Mouse (Mus musculus): Measurements from ENCODE around the gene Tet3. TPM values are rescaled to one million over a fixed set of nuclear protein-coding genes. Genes with fewer than 3 reads are reported as not detected.

The Tet3 gene
- polyA plus RNA-seq, 1 experiment from 2014 or later, result 30.3 TPM

DNA sequence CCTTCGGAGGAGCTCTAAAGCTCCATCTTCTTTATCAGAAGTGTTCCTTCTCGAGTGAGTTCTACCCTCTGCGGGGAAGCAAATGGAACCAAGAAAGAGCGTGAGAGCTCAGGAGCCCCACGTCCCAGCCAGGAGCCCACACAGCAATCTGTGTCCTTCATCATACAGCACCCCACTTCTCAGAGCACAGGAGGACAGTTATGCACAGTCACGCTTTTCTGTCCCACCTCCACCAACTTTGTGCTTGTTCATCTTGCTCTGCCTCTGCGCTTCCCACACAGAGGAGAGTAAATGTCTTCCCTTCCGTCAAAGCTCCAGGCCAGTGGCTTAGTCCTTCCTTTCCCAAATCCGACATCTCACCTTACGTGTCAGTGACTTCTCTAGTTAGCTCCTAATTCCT is 40.2 kb upstream of the Tet3 start:
- WGBS (ENCODE audit: insufficient replicate concordance), result 91% methylated on average over 10 of the region's 10 CpGs
- no peak overlapping the region for H3K27ac ChIP-seq (ENCODE audit: low read depth, low read length)

DNA sequence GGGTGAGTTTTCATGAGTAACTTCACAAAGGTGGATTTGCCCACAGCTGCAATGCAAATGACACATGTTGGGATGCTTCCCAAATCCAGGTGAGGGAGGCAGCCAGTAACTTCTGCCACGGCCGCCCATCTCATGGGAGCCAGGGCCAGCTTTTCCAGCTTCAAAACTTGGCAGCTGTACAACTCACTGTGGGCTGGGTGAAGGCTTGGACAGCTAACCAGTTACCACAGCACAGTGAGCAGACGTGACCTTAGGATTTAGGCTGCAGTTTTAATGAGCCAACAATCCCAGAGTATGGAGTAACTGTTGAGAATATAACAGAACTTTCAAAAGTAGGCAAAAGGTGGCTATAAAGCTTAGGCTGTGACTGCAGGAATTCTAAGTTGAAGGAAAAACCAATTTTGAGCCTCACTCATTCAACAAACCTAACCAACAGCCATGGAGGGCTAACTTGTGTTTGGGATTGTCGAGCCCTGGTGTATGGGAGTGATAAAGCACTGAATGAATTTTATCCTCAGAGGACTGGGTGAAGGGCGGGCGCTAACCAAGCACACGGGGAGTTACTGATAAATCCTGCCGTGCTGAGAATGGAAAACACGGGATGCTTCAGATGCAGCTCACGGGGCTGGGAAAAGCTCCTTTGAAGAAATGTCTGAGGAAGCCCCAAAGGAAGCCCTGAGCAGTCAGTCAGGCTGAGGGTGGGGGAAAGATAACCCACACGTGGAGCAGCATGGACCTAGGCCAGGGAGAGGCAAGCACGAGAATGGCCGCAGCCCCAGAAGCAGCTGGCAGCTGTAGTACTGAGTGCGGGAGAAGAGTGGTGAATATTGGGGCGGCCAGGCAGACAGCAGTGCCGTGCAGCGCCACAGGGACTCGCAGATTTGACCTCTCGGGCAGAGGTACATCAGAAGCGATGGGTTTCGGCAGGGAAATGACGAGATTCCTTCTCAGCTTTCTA is 38.1 kb upstream of the Tet3 start:
- WGBS (ENCODE audit: insufficient replicate concordance), result 76% methylated on average over 22 of the region's 22 CpGs
- no peak for ATAC-seq (replicated peaks; ENCODE audit: insufficient number of reproducible peaks, low FRiP score, low TSS enrichment)
- Histone ChIP-seq H3K9ac (ENCODE audit: low read depth, low read length) (peak overlapping the region; percentile 50; the same call in 1 of the 2 replicates), H3K4me2 (no peak overlapping the region), H3K27me3 (ENCODE audit: control insufficient read depth, insufficient read depth, low read length) (no peaks in the 10 kb centered on the region), H3K36me3 (ENCODE audit: control insufficient read depth, insufficient read depth, low read length) (peaks cover 4% of the 10 kb centered on the region; the same call in 1 of the 2 replicates), H3K4me3 (ENCODE audit: low read depth, low read length) (no peak overlapping the region), H3K9me3 (replicated peaks; ENCODE audit: control insufficient read depth, low read length) (no peaks in the 10 kb centered on the region), H3K27ac (ENCODE audit: low read depth, low read length) (no peak overlapping the region), H3K4me1 (ENCODE audit: control insufficient read depth, insufficient read depth, low read length) (0 out of 2 replicates have a peak, but pooled peaks cover 7% of the 10 kb centered on the region)

More for the DNA sequence above, 40.2 kb upstream of the Tet3 start:
- Histone ChIP-seq H3K9ac (ENCODE audit: low read depth, low read length) (no peak overlapping the region), H3K4me2 (no peak overlapping the region), H3K9me3 (replicated peaks; ENCODE audit: control insufficient read depth, low read length) (no peaks in the 10 kb centered on the region), H3K36me3 (ENCODE audit: control insufficient read depth, insufficient read depth, low read length) (0 out of 2 replicates have a peak, but pooled peaks cover 2% of the 10 kb centered on the region), H3K27me3 (ENCODE audit: control insufficient read depth, insufficient read depth, low read length) (no peaks in the 10 kb centered on the region), H3K4me1 (ENCODE audit: control insufficient read depth, insufficient read depth, low read length) (0 out of 2 replicates have a peak, but pooled peaks cover 9% of the 10 kb centered on the region), H3K4me3 (ENCODE audit: low read depth, low read length) (no peak overlapping the region)
- no peak for ATAC-seq (replicated peaks; ENCODE audit: insufficient number of reproducible peaks, low FRiP score, low TSS enrichment)

DNA sequence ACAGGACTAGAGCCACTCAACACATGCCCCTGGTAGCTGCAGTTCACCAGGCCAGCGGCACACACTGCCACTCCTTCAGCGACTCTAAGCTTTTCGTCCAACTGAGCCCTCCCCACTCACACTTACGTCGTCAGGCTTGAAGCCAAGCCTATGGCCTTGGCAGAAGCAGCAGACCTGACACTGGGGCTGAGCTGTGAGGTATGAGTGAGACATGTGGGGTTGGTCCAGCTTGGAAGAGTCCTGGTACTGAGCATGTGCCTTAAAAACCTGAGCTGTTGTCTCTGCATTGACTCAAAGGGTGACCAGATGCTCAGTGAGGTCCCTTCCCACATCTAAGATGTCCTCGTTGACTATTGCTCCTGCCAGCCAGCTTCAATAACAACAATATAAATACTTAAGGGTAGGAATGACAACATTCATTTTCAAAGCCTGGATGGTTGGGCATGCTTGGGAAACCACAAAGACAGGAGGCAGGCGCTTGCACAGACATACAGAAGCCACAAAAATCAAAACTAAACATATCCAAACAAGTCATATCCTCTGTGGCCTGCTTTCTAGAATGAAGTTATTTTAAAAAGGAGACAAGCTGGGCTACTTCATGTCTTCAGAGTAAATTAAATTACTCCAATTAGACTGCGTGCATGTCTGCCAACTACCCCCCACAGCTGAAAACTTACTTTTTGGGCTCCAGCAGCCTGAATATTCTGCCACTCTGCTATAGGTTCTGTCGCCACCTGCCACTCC is 37.3 kb upstream of the Tet3 start:
- Histone ChIP-seq H3K4me1 (ENCODE audit: control insufficient read depth, insufficient read depth, low read length) (0 out of 2 replicates have a peak, but pooled peaks cover 4% of the 10 kb centered on the region), H3K36me3 (ENCODE audit: control insufficient read depth, insufficient read depth, low read length) (peaks cover 4% of the 10 kb centered on the region; the same call in 1 of the 2 replicates), H3K9me3 (replicated peaks; ENCODE audit: control insufficient read depth, low read length) (no peaks in the 10 kb centered on the region), H3K27me3 (ENCODE audit: control insufficient read depth, insufficient read depth, low read length) (no peaks in the 10 kb centered on the region), H3K9ac (ENCODE audit: low read depth, low read length) (no peak overlapping the region), H3K4me2 (no peak overlapping the region), H3K4me3 (ENCODE audit: low read depth, low read length) (no peak overlapping the region), H3K27ac (ENCODE audit: low read depth, low read length) (no peak overlapping the region)
- ATAC-seq (replicated peaks; ENCODE audit: insufficient number of reproducible peaks, low FRiP score, low TSS enrichment), result no peak
- WGBS (ENCODE audit: insufficient replicate concordance), result 87% methylated on average over 9 of the region's 9 CpGs

DNA sequence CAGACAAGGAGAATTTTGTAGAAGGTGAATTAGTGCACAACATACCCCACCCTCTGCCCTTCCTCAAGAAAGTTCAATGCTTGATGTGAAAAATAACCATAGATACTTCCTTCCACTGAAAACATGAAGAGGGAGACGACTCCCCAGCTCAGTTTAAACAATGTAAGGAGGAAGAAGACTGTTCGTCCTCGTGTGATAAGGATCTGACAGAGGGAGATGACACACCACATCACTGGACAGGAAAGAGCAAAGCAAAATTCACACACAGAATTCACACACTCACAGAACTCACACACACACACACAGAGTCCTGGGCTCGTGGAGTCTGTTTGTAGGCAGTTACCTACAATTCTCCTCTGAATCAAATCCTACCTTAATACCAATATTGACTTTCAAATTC is 31.7 kb upstream of the Tet3 start:
- WGBS (ENCODE audit: insufficient replicate concordance), result 59% methylated on average over 4 of the region's 4 CpGs
- H3K27me3 ChIP-seq (ENCODE audit: control insufficient read depth, insufficient read depth, low read length), result no peaks in the 10 kb centered on the region
- H3K9me3 ChIP-seq (replicated peaks; ENCODE audit: control insufficient read depth, low read length), result no peaks in the 10 kb centered on the region
- no peak for ATAC-seq (replicated peaks; ENCODE audit: insufficient number of reproducible peaks, low FRiP score, low TSS enrichment)
- H3K36me3 ChIP-seq (ENCODE audit: control insufficient read depth, insufficient read depth, low read length), result peaks cover 17% of the 10 kb centered on the region
- no peak overlapping the region for H3K9ac ChIP-seq (ENCODE audit: low read depth, low read length)
- no peaks in the 10 kb centered on the region for H3K4me1 ChIP-seq (ENCODE audit: control insufficient read depth, insufficient read depth, low read length)
- no peak overlapping the region for H3K4me2 ChIP-seq
- H3K27ac ChIP-seq (ENCODE audit: low read depth, low read length), result no peak overlapping the region
- H3K4me3 ChIP-seq (ENCODE audit: low read depth, low read length), result no peak overlapping the region

- H3K27me3 ChIP-seq (ENCODE audit: control insufficient read depth, insufficient read depth, low read length), result no peaks in the 10 kb centered on the region
- ATAC-seq (replicated peaks; ENCODE audit: insufficient number of reproducible peaks, low FRiP score, low TSS enrichment), result no peak
- WGBS (ENCODE audit: insufficient replicate concordance), result 91% methylated on average over 5 of the region's 5 CpGs
- no peak overlapping the region for H3K4me2 ChIP-seq
- no peaks in the 10 kb centered on the region for H3K9me3 ChIP-seq (replicated peaks; ENCODE audit: control insufficient read depth, low read length)
- no peak overlapping the region for H3K27ac ChIP-seq (ENCODE audit: low read depth, low read length)
- H3K4me3 ChIP-seq (ENCODE audit: low read depth, low read length), result no peak overlapping the region
- H3K9ac ChIP-seq (ENCODE audit: low read depth, low read length), result no peak overlapping the region
- peaks cover 23% of the 10 kb centered on the region for H3K36me3 ChIP-seq (ENCODE audit: control insufficient read depth, insufficient read depth, low read length)
- H3K4me1 ChIP-seq (ENCODE audit: control insufficient read depth, insufficient read depth, low read length), result no peaks in the 10 kb centered on the region
Observed at GRCm38 (mm10) chr6:83488200-83488599, 29.3 kb upstream of the Tet3 start.

DNA sequence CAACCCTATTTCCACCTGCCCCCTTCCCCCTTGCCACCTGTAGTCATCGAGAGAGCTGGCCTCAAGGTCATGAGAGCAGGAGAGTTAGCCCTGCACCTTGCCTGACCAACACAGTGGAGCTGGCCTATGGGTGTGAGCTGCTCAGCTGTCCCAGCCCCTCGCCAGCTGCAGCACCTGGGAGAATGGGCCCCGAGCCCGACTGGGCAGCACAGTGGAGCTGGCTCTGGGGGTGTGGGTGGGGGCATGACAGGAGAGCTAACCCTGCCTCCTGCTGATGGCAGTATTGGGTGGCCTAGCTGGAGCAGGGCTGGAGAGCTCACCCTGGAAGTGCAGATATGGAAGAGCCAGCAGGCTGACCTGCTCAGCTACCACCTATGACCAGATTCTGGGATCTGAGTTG is 28.4 kb upstream of the Tet3 start:
- Histone ChIP-seq H3K9ac (ENCODE audit: low read depth, low read length) (no peak overlapping the region), H3K27me3 (ENCODE audit: control insufficient read depth, insufficient read depth, low read length) (no peaks in the 10 kb centered on the region), H3K36me3 (ENCODE audit: control insufficient read depth, insufficient read depth, low read length) (peaks cover 21% of the 10 kb centered on the region), H3K4me2 (no peak overlapping the region), H3K27ac (ENCODE audit: low read depth, low read length) (no peak overlapping the region), H3K4me1 (ENCODE audit: control insufficient read depth, insufficient read depth, low read length) (no peaks in the 10 kb centered on the region), H3K4me3 (ENCODE audit: low read depth, low read length) (no peak overlapping the region), H3K9me3 (replicated peaks; ENCODE audit: control insufficient read depth, low read length) (no peaks in the 10 kb centered on the region)
- 86% methylated on average over 4 of the region's 4 CpGs for WGBS (ENCODE audit: insufficient replicate concordance)
- no peak for ATAC-seq (replicated peaks; ENCODE audit: insufficient number of reproducible peaks, low FRiP score, low TSS enrichment)

DNA sequence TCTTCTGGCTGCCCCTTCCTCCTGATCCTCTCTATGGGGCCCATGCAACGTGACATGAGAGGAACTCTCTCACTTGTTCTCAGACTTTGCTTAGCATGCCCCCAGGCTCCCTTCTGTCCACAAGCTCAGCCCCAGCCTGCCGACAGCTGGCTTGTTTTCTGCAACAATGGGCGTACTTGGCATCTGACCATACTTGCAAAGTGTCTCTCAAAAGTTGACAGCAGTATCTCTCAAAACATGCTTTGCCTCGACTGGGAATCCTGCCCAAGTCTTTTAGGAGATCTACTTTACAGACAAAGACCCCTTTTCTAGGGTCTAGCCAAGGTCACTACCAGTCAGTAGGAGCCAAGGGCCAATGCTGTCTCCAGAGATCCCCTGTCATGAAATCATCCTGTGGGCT is 27.0 kb upstream of the Tet3 start:
- Histone ChIP-seq H3K9me3 (replicated peaks; ENCODE audit: control insufficient read depth, low read length) (no peaks in the 10 kb centered on the region), H3K4me2 (no peak overlapping the region), H3K27me3 (ENCODE audit: control insufficient read depth, insufficient read depth, low read length) (no peaks in the 10 kb centered on the region), H3K4me3 (ENCODE audit: low read depth, low read length) (no peak overlapping the region), H3K4me1 (ENCODE audit: control insufficient read depth, insufficient read depth, low read length) (no peaks in the 10 kb centered on the region), H3K36me3 (ENCODE audit: control insufficient read depth, insufficient read depth, low read length) (peaks cover 26% of the 10 kb centered on the region), H3K9ac (ENCODE audit: low read depth, low read length) (no peak overlapping the region), H3K27ac (ENCODE audit: low read depth, low read length) (no peak overlapping the region)
- no peak for ATAC-seq (replicated peaks; ENCODE audit: insufficient number of reproducible peaks, low FRiP score, low TSS enrichment)
- 64% methylated on average over 4 of the region's 4 CpGs for WGBS (ENCODE audit: insufficient replicate concordance)

DNA sequence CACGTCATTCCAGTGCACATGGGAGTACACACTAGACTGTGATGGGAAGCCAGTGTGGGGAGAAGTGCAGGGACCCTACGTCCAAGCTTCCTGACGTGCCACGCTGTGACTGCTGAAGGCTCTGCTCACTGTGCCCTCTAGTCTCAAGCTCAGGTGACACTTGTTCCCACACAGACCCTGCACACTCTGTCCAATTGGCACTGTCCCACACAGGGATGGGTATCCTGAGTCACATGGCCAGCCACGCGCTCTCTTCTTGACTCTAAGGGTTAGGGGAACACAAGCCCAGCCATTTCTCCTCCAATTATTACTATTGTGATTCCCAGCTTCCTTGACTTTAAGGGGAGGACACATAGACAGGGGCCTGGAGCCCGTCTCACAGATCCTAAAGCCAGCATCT is 24.9 kb upstream of the Tet3 start:
- Histone ChIP-seq H3K4me1 (ENCODE audit: control insufficient read depth, insufficient read depth, low read length) (no peaks in the 10 kb centered on the region), H3K4me2 (no peak overlapping the region), H3K9me3 (replicated peaks; ENCODE audit: control insufficient read depth, low read length) (no peaks in the 10 kb centered on the region), H3K4me3 (ENCODE audit: low read depth, low read length) (no peak overlapping the region), H3K27me3 (ENCODE audit: control insufficient read depth, insufficient read depth, low read length) (no peaks in the 10 kb centered on the region), H3K36me3 (ENCODE audit: control insufficient read depth, insufficient read depth, low read length) (peaks cover 23% of the 10 kb centered on the region), H3K9ac (ENCODE audit: low read depth, low read length) (no peak overlapping the region), H3K27ac (ENCODE audit: low read depth, low read length) (no peak overlapping the region)
- no peak for ATAC-seq (replicated peaks; ENCODE audit: insufficient number of reproducible peaks, low FRiP score, low TSS enrichment)
- WGBS (ENCODE audit: insufficient replicate concordance), result 93% methylated on average over 7 of the region's 7 CpGs

All from heart, embryonic 11.5 days (tissue).